Mouse (Mus musculus): Measurements from ENCODE around the gene Palm2. TPM values are rescaled to one million over a fixed set of nuclear protein-coding genes. Genes with fewer than 3 reads are reported as not detected.

Gene Palm2
- polyA plus RNA-seq, 1 experiment from 2014 or later, result 1.3 TPM

DNA sequence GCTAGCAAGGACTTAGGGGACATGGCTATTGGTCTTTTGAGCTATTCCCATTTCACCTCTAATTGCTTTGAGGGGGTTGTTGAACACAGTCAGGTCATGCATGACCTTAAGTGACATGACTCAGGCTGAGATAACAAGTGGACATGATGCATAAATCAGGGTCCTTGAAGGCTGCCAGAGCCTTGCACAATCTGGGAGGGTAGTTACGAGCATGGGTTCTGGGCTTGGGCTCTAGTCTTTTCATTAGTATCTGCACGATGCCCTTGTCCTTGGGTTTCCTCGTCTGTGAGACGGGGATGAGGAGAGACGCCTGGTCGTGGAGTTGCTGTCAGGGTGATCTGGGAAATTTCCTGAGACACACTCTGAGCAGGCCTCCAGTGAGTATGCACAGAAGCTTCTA is 140.6 kb downstream of the Palm2 start:
- Histone ChIP-seq H3K27ac (no peak overlapping the region), H3K4me3 (no peak overlapping the region), H3K36me3 (ENCODE audit: poor library complexity, severe bottlenecking) (no peaks in the 10 kb centered on the region), H3K27me3 (peaks cover 3% of the 10 kb centered on the region; the same call in 1 of the 2 replicates), H3K9me3 (replicated peaks) (no peaks in the 10 kb centered on the region), H3K4me1 (no peaks in the 10 kb centered on the region), H3K4me2 (no peak overlapping the region), H3K9ac (no peak overlapping the region)
- WGBS, result 91% methylated on average over 6 of the region's 6 CpGs
- ATAC-seq, result no peak

DNA sequence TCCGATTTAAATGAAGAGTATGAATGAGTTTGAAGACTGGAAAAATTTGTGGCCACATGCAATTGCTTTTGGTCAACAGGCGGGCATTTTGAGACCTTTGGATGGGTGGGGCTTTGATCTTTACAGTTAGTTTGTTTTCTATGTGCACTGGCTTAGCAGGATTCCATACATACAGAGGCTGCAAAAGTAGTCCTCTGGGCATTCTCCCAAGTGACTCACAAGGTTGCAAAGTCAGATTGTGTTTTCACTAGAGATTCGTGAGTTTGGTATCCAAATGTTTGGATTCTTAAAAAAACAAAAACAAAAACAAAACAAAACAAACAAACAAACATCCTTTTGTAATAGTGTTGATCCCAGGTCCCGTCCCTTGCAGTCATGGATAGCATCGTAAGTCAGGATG is 141.6 kb downstream of the Palm2 start:
- Histone ChIP-seq H3K4me2 (no peak overlapping the region), H3K4me1 (no peaks in the 10 kb centered on the region), H3K9ac (no peak overlapping the region), H3K27me3 (no peaks in the 10 kb centered on the region), H3K9me3 (replicated peaks) (no peaks in the 10 kb centered on the region), H3K27ac (no peak overlapping the region), H3K4me3 (no peak overlapping the region), H3K36me3 (ENCODE audit: poor library complexity, severe bottlenecking) (no peaks in the 10 kb centered on the region)
- ATAC-seq, result no peak
- 84% methylated on average over 5 of the region's 5 CpGs for WGBS

DNA sequence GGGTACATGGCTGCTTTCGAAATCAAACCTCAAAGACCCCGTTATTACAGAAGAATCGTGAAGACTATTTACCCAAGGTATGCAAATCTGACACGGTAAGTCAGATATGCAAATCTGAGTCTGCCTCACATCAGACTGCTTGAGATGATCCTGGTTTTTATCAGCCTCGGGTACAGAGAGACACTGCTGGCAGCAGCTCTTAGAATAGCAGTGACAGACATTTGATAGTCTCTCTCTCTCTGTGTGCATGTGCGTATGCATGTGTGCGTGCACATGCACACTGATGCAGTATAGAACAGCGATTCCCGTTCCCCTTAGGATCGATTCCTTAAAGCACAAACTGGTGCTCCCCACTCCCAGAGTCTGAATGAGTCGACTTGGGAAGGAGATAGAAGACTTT is 142.0 kb downstream of the Palm2 start:
- Histone ChIP-seq H3K4me3 (no peak overlapping the region), H3K4me1 (no peaks in the 10 kb centered on the region), H3K27ac (no peak overlapping the region), H3K9me3 (replicated peaks) (no peaks in the 10 kb centered on the region), H3K4me2 (no peak overlapping the region), H3K36me3 (ENCODE audit: poor library complexity, severe bottlenecking) (no peaks in the 10 kb centered on the region), H3K27me3 (no peaks in the 10 kb centered on the region), H3K9ac (no peak overlapping the region)
- WGBS, result 89% methylated on average over 11 of the region's 11 CpGs
- ATAC-seq, result no peak

DNA sequence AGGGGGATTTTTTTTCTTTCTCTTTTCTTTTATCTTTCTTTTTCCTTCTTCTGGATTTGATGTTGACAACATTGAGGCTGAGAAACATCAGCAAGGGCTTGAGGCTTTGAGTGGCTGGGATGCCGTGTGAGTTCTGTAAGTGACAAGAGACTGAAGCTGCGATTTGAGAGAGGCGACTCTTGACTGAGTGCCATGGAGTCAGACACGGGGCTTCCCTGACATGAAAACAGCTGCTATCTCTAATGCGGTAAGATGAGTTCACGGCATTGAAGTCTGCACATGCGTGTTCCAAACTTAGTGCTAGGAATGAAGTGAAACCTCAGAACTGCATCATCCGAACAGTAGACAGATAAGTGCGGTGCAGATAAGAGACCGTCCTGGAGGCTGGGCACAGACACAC is 145.6 kb downstream of the Palm2 start:
- no peaks in the 10 kb centered on the region for H3K9me3 ChIP-seq (replicated peaks)

DNA sequence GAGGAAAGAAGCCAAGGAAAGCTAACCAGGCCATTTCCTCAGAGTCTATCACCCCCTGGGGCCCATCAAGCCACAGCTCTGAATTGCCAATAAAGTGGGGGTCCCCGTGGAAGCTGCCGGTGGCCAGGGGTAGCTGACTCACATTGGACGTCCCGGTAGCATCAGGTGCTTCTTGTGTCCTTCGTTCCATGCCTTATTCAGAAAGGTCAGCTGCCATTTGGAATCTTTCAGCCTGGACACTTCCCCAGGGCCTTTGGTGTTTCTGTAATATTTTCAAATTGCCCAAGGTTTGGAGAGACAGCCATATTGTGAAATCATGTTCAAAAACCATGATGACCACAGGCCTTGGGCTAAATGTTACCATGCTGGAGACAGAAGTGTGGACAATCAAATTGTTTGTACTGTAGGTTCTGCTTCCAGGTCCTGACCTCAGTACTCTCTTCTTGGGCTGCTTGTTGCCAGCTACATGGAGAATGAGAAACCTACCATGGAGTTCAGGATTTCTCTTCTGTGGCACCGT is 151.3 kb downstream of the Palm2 start:
- WGBS, result 94% methylated on average over 6 of the region's 6 CpGs
- H3K4me1 ChIP-seq, result no peaks in the 10 kb centered on the region
- H3K9ac ChIP-seq, result no peak overlapping the region
- no peaks in the 10 kb centered on the region for H3K36me3 ChIP-seq (ENCODE audit: poor library complexity, severe bottlenecking)
- H3K27ac ChIP-seq, result no peak overlapping the region
- no peak overlapping the region for H3K4me3 ChIP-seq
- no peak overlapping the region for H3K4me2 ChIP-seq
- H3K27me3 ChIP-seq, result no peaks in the 10 kb centered on the region
- no peaks in the 10 kb centered on the region for H3K9me3 ChIP-seq (replicated peaks)
- no peak for ATAC-seq

More for the DNA sequence above, 145.6 kb downstream of the Palm2 start:
- Histone ChIP-seq H3K4me1 (no peaks in the 10 kb centered on the region), H3K4me3 (no peak overlapping the region), H3K4me2 (no peak overlapping the region), H3K36me3 (ENCODE audit: poor library complexity, severe bottlenecking) (no peaks in the 10 kb centered on the region), H3K9ac (no peak overlapping the region), H3K27me3 (no peaks in the 10 kb centered on the region), H3K27ac (no peak overlapping the region)
- no peak for ATAC-seq
- WGBS, result 90% methylated on average over 10 of the region's 10 CpGs

DNA sequence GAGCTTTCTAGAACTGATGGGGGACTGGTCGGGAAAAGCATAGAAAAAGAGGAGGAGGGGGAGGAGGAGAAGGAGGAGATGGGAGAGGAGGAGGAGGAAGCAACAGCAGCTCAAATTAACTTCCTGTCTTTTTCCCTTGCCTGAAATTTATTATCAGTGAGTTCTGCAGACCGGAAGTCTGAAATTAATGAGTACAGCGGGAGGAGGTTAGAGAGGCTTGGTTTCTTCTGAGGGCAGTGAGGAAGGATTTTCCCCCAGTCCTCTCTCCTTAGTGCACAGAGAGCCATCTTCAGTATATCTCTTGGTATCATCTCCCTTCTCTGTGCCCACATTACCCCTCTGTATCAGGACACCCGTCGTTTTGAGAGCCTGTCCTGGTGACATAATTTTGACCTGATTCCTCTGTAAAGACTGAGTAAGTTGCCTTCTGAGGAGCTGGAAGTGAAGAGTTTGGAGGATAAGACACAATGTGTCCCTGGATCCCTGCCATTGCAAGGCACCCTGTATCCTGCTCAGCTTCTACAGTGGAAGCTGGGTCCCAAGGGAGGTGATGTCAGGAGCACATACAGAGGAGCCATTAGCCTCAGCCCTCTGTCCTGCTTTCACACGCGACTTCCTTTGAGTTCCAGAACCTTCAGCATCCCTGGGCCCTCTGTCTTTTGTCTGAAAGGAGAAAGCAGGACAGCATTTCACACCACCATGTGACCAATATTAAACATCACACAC is 153.0 kb downstream of the Palm2 start:
- no peaks in the 10 kb centered on the region for H3K9me3 ChIP-seq (replicated peaks)
- no peak overlapping the region for H3K9ac ChIP-seq
- H3K27ac ChIP-seq, result no peak overlapping the region
- no peaks in the 10 kb centered on the region for H3K36me3 ChIP-seq (ENCODE audit: poor library complexity, severe bottlenecking)
- no peak overlapping the region for H3K4me2 ChIP-seq
- H3K4me1 ChIP-seq, result no peaks in the 10 kb centered on the region
- 88% methylated on average over 7 of the region's 7 CpGs for WGBS
- no peak for ATAC-seq
- no peak overlapping the region for H3K4me3 ChIP-seq
- H3K27me3 ChIP-seq, result no peaks in the 10 kb centered on the region

DNA sequence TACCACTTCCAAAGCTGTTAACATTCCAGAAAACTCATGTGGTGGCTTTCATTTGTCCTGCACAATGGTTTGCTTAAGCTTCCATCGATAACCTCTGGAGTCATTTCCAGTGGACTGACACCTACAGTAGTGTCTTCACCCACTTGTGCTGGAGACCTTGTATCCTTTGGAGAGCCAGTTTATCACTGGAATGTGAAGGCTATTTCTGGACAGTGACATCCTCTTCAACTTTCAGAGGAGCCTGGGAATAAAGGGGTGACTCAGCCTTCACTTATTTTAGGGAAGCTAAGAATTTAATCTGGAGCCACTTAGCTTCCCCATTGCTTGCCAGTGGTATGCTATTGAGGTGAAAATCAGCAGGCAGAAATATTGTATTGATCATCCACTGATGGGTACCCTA is 154.3 kb downstream of the Palm2 start:
- Histone ChIP-seq H3K27me3 (no peaks in the 10 kb centered on the region), H3K9ac (no peak overlapping the region), H3K4me1 (no peaks in the 10 kb centered on the region), H3K36me3 (ENCODE audit: poor library complexity, severe bottlenecking) (no peaks in the 10 kb centered on the region), H3K27ac (no peak overlapping the region), H3K4me2 (no peak overlapping the region), H3K4me3 (no peak overlapping the region), H3K9me3 (replicated peaks) (no peaks in the 10 kb centered on the region)
- ATAC-seq, result no peak
- 97% methylated on average over 1 of the region's 1 CpGs for WGBS

DNA sequence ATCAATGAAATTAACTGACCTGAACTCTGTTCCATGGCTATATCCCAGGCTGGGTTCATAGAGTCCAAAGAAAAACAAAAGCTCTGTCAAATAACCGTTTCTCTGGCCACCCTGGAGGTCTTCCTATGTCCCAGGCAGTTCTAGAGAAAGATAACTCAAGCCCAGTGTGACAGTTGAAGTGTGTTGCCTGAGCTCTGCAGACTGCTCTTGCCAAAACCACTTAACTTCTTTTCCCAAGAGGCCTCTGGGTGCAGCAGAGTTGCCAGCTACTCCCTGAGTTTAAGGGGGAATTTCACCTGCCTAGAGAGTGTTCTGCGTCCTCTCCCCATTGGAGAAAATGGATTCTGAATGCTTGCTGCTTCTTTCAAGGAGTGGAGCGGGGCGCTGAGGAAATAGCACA is 158.7 kb downstream of the Palm2 start:
- no peak for ATAC-seq
- 80% methylated on average over 4 of the region's 4 CpGs for WGBS

DNA sequence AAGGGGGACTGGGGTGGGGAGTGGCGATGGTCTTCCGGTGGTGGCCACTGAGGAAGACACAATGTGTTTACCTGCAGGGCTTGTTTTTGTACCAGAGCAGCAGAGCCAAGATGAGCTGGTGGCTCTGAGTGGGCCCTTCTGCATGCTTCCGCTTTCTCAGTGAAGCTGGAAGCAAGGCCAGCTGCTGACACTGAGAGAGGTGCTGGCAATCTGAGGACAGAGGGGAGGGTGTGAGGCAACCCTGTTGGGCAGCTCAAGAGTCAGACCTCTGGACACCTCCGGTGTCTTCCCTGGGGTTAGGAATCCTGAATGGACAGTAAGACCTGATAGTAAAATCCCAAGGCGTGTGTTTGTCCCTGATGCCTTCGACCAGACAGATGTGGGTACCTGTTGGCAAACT is 165.9 kb downstream of the Palm2 start:
- Histone ChIP-seq H3K4me1 (no peaks in the 10 kb centered on the region), H3K9ac (no peak overlapping the region), H3K4me2 (no peak overlapping the region), H3K9me3 (replicated peaks) (no peaks in the 10 kb centered on the region), H3K27ac (no peak overlapping the region), H3K27me3 (no peaks in the 10 kb centered on the region), H3K4me3 (no peak overlapping the region), H3K36me3 (ENCODE audit: poor library complexity, severe bottlenecking) (no peaks in the 10 kb centered on the region)
- WGBS, result 91% methylated on average over 6 of the region's 6 CpGs
- ATAC-seq, result no peak

More for the DNA sequence above, 158.7 kb downstream of the Palm2 start:
- Histone ChIP-seq H3K9ac (no peak overlapping the region), H3K4me3 (no peak overlapping the region), H3K36me3 (ENCODE audit: poor library complexity, severe bottlenecking) (no peaks in the 10 kb centered on the region), H3K4me1 (no peaks in the 10 kb centered on the region), H3K9me3 (replicated peaks) (no peaks in the 10 kb centered on the region), H3K27ac (no peak overlapping the region), H3K27me3 (no peaks in the 10 kb centered on the region), H3K4me2 (no peak overlapping the region)

DNA sequence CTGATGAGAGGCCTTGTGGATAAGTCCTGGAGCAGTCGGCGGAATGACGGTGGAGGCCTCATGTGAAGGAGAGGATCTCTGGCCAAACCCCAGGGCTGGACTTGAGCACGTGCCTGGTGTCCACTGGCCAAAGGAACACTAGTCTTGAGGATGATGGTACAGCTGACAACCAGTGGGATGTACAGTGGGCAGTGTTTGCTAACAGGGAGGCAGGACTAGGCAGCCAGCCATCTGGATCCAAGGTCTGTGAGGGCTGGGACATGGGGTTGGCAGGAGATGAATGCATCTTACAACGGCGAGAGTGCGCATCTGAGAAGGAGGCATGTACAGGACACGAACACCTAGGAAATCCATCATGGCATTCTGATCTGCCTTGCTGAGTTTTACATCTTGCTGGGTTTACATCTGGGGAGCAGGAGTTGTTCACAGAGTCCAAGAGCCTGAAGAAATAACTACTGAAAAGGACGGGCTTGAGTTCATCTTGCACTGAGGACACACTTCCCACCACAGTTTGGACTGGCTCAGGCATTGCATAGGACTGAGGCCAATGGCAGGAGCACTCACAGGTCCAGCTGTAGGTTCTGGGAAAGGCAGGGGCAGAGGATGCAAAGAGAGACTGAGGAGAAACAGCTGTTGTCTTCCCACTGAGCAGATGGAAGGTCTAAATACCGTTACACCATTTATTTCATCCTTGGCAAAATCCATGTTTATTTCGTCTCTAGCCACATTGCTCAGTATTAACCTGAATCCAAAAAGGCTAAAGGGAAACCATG is 166.8 kb downstream of the Palm2 start:
- Histone ChIP-seq H3K27ac (no peak overlapping the region), H3K9ac (no peak overlapping the region), H3K27me3 (no peaks in the 10 kb centered on the region), H3K36me3 (ENCODE audit: poor library complexity, severe bottlenecking) (no peaks in the 10 kb centered on the region), H3K9me3 (replicated peaks) (no peaks in the 10 kb centered on the region), H3K4me2 (no peak overlapping the region), H3K4me3 (no peak overlapping the region), H3K4me1 (no peaks in the 10 kb centered on the region)
- ATAC-seq, result no peak
- 91% methylated on average over 11 of the region's 11 CpGs for WGBS

DNA sequence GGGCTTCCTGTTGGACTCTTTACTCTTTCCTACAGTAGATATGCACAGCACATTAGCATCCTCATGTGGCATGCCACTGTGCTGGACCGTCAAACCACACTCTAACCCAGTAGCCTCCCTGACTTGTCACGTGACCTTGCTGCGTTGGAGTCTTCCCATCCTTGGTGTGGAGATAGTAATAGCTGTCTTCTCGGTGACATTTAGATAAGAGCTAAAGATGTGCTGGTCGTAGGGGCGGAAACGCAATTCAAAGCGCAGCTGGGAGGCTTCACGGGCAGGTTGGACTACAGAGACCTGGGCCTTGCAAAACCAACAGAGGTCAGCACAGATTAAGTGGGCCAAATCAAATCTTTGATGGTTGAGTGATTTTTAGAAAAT is 167.4 kb downstream of the Palm2 start:
- no peaks in the 10 kb centered on the region for H3K4me1 ChIP-seq
- no peaks in the 10 kb centered on the region for H3K27me3 ChIP-seq
- no peak for ATAC-seq
- H3K9ac ChIP-seq, result no peak overlapping the region
- WGBS, result 86% methylated on average over 9 of the region's 9 CpGs
- H3K4me3 ChIP-seq, result no peak overlapping the region
- no peaks in the 10 kb centered on the region for H3K9me3 ChIP-seq (replicated peaks)
- no peak overlapping the region for H3K27ac ChIP-seq
- no peaks in the 10 kb centered on the region for H3K36me3 ChIP-seq (ENCODE audit: poor library complexity, severe bottlenecking)
- H3K4me2 ChIP-seq, result no peak overlapping the region

DNA sequence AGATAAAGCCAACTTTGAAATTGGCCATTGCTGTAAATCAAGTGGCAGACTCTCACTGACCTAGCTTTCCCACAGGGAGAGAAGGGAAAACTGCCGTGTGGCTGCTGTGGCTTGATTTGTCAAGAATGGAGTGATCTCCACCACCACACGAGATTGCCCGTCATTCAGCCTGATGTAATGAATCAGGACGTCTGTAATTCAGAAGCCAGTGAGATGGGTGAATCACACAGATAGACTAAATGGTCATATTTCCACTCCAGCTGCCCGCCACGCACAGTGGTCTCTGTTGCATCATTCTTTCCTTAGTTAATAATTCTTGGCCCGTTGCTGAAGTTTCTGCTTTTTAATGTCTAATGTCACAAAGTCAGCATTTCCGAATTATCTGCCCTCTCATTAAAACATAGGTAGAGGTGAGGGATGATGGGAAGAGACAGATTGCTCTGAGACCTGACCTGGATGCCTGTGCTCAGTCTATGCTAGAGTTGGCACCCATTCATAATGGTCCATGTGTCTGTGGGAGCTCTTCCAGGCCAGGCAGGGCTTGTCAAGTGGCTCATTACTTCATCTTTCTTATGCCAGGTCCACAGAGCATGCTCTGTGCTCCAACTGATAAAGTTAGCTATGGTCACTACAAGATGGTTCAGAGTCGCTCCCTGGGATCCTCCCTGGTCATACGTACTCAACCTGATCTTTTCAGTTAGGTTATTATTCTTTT is 168.0 kb downstream of the Palm2 start:
- Histone ChIP-seq H3K36me3 (ENCODE audit: poor library complexity, severe bottlenecking) (no peaks in the 10 kb centered on the region), H3K27me3 (no peaks in the 10 kb centered on the region), H3K9ac (no peak overlapping the region), H3K27ac (no peak overlapping the region), H3K9me3 (replicated peaks) (no peaks in the 10 kb centered on the region), H3K4me1 (no peaks in the 10 kb centered on the region), H3K4me2 (no peak overlapping the region), H3K4me3 (no peak overlapping the region)
- ATAC-seq, result no peak
- WGBS, result 92% methylated on average over 10 of the region's 10 CpGs

Data from forebrain, embryonic 13.5 days (tissue).